Mouse (Mus musculus) hindbrain, embryonic 14.5 days (tissue): ENCODE data around the gene Atp11a. TPM values are rescaled to one million over a fixed set of nuclear protein-coding genes. Genes with fewer than 3 reads are reported as not detected.

ENCODE experiments used
- ATAC-seq: fragments of 200-750 bp; cut with Nextera tagmentation; 2 replicates; pipeline ENCODE4 v1.8.0; 2017; ENCODE audit warnings: moderate number of reproducible peaks, mild to moderate bottlenecking, moderate TSS enrichment, moderate library complexity; ENCODE audit not compliant: low FRiP score
- DNase-seq: peaks from one replicate; pipeline ENCODE4 v3.0.0-alpha.2; 2015; ENCODE audit warnings: low spot score
- H3K27ac ChIP-seq: fragments of 300-500 bp; sonication (generic); 2 replicates; pipeline ENCODE4 v1.5.1; 2014; ENCODE audit warnings: mild to moderate bottlenecking, moderate library complexity
- H3K27me3 ChIP-seq: fragments of 300-500 bp; sonication (generic); 2 replicates; pipeline ENCODE4 v1.6.1; 2014; ENCODE audit warnings: mild to moderate bottlenecking, low read length, mixed read lengths; ENCODE audit not compliant: control insufficient read depth, insufficient read depth
- H3K36me3 ChIP-seq: fragments of 300-500 bp; sonication (generic); replicated peaks from 2 replicates; pipeline ENCODE4 v1.6.1; 2014; ENCODE audit not compliant: control insufficient read depth, insufficient read depth
- H3K4me1 ChIP-seq: fragments of 300-500 bp; sonication (generic); replicated peaks from 2 replicates; pipeline ENCODE4 v1.6.1; 2014; ENCODE audit warnings: antibody characterized with exemption, low read length, mixed read lengths; ENCODE audit not compliant: control insufficient read depth, insufficient read depth
- H3K4me2 ChIP-seq: fragments of 300-500 bp; sonication (generic); replicated peaks from 2 replicates; pipeline ENCODE4 v1.6.1; 2014; ENCODE audit warnings: mild to moderate bottlenecking, moderate library complexity
- H3K4me3 ChIP-seq: fragments of 300-500 bp; sonication (generic); replicated peaks from 2 replicates; pipeline ENCODE4 v1.5.1; 2014; ENCODE audit warnings: mild to moderate bottlenecking, low read length
- H3K9ac ChIP-seq: fragments of 300-500 bp; sonication (generic); 2 replicates; pipeline ENCODE4 v1.6.1; 2014
- H3K9me3 ChIP-seq: fragments of 300-500 bp; sonication (generic); 2 replicates; pipeline ENCODE4 v1.6.1; 2016; ENCODE audit warnings: low read length; ENCODE audit not compliant: control insufficient read depth
- WGBS: fragments of 180-500 bp; shearing (Covaris S2); extraction: QIAGEN DNeasy Blood & Tissue Kit; methylation state at CpG from one replicate; pipeline ENCODE4 v1.1.7; 2014; 5-methylcytosine and 5-hydroxymethylcytosine counted together
- polyA plus RNA-seq: library from polyadenylated mRNA; unstranded; fragments of >200 nt; fragmentation: Nextera tagmentation; extraction: Ambion mirVana; gene quantifications from 2 replicates; pipeline ENCODE4 v1.2.1, GENCODE M21; 2014

Gene Atp11a
- polyA plus RNA-seq, 1 experiment from 2014 or later, result 14.8 TPM

DNA sequence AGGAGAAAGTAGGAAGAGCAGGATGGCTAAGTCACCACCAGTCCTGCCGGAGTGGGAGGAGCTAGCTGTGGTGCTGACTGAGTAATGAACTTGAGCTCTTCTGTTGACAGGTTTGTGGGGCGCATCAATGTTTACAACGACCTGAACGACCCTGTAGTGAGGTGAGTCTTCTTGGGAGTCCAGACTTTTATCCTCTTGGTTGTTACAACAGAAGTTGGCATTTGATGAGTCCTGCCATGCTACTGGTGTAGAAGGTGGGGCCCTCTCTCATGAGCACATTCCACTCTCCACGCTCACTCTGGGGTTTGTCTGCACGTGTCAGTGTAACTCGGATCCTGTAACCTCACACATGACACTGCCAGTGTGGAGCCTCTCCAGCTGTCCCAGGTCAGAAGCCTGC is 66.1 kb downstream of the Atp11a start:
- Histone ChIP-seq H3K9ac (no peak overlapping the region), H3K27ac (no peak overlapping the region), H3K4me2 (no peak overlapping the region), H3K4me1 (no peaks in the 10 kb centered on the region), H3K27me3 (no peaks in the 10 kb centered on the region), H3K9me3 (no peaks in the 10 kb centered on the region), H3K4me3 (no peak overlapping the region), H3K36me3 (peaks cover 67% of the 10 kb centered on the region)
- DNase-seq, result no peak
- ATAC-seq, result no peak
- WGBS, result 88% methylated on average over 7 of the region's 7 CpGs

DNA sequence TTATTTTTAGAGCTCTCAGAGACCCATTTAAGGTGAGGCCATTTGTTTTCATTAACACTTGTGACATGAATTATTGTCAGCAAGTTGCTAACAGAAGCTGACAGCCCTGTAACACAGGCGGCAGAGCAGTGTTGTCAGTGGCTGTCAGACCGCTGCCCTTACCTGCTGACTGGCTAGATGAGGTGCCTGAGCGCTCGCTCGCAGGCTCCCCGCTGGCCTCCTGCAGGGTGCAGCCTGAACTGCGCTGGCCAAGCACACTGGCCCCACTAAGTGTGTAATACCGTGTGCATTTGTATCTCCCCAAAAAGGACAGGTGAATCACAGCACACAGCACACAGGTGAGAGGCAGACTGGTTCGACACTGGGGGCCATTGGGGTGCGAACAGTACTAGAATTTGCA is 67.7 kb downstream of the Atp11a start:
- Histone ChIP-seq H3K9me3 (no peaks in the 10 kb centered on the region), H3K9ac (no peak overlapping the region), H3K4me2 (no peak overlapping the region), H3K4me1 (no peaks in the 10 kb centered on the region), H3K27ac (no peak overlapping the region), H3K27me3 (no peaks in the 10 kb centered on the region), H3K4me3 (no peak overlapping the region), H3K36me3 (peaks cover 77% of the 10 kb centered on the region)
- no peak for DNase-seq
- WGBS, result 44% methylated on average over 10 of the region's 10 CpGs
- no peak for ATAC-seq

DNA sequence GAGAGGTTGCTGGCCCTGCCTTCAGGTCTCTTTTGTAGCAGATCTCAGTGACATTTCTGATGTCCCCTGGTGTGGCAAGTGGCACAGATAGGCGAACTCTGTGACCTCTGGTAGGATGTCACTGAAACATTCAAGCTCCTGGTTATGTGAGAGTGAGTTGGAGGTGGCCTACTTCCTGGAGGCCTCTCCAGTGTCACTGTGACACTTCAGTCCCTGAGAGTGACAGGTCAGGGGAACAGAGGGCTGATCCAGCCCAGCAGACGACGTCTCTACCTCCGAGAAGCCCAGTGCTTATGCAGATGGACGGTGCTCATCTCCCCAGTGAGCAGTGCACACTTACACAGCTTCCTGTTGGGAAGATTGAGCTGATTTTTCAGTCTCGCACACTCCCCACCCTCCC is 68.4 kb downstream of the Atp11a start:
- 58% methylated on average over 6 of the region's 6 CpGs for WGBS
- Histone ChIP-seq H3K9me3 (no peaks in the 10 kb centered on the region), H3K4me3 (no peak overlapping the region), H3K27me3 (no peaks in the 10 kb centered on the region), H3K4me2 (no peak overlapping the region), H3K36me3 (peaks cover 79% of the 10 kb centered on the region), H3K27ac (no peak overlapping the region), H3K9ac (no peak overlapping the region), H3K4me1 (no peaks in the 10 kb centered on the region)
- no peak for ATAC-seq
- DNase-seq, result no peak

DNA sequence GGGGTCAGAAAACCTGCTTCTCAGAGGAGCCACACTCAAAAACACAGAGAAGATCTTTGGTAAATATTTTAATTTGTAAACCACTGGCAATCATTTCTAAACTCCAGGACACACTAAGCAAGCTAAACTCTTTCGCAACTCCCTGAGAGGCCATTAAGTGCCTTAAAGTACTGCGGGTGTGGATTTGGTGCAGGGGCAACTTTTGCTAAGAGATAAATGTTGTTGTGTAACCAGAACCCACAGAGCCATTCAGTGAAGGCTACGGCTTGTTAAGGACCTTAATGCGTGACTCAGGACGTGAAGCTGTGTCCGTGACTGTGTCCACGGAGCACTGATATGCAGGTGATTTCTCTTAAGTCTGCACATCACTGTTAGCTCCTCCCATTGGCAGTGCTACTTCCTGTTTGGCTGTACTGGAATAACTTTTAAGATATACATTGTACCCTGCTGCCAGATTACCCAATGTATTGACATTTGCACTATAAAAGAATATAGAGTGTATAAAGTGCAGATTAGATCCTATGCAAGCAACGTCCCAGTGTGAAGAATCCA is 68.9 kb downstream of the Atp11a start:
- WGBS, result 73% methylated on average over 8 of the region's 8 CpGs
- Histone ChIP-seq H3K4me3 (no peak overlapping the region), H3K36me3 (peaks cover 81% of the 10 kb centered on the region), H3K27ac (no peak overlapping the region), H3K4me1 (no peaks in the 10 kb centered on the region), H3K9ac (no peak overlapping the region), H3K9me3 (no peaks in the 10 kb centered on the region), H3K4me2 (no peak overlapping the region), H3K27me3 (no peaks in the 10 kb centered on the region)
- ATAC-seq, result no peak
- no peak for DNase-seq

DNA sequence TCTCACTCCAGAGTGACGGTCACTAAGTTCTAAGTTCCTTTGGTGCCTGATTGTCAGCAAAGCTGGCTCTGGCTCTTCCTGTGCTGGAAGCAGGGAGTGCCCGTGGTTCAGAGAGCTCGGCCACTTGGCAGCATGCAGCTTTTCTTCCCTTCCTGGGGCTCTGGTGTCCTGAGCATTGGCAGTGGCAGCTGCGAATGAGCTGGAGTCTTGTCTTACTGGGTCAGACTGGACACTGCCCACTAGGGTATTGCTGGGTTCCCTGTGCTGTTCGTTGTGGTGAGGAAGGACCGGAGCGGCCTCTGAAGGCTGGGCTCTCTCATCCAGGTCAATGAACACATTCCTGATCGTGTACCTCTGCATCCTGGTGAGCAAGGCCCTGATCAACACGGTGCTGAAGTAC is 70.3 kb downstream of the Atp11a start:
- Histone ChIP-seq H3K9me3 (no peaks in the 10 kb centered on the region), H3K4me2 (no peak overlapping the region), H3K4me1 (peaks cover 5% of the 10 kb centered on the region), H3K27me3 (no peaks in the 10 kb centered on the region), H3K4me3 (no peak overlapping the region), H3K27ac (no peak overlapping the region), H3K9ac (no peak overlapping the region), H3K36me3 (peaks cover 81% of the 10 kb centered on the region)
- DNase-seq, result no peak
- WGBS, result 88% methylated on average over 9 of the region's 9 CpGs
- ATAC-seq, result no peak

DNA sequence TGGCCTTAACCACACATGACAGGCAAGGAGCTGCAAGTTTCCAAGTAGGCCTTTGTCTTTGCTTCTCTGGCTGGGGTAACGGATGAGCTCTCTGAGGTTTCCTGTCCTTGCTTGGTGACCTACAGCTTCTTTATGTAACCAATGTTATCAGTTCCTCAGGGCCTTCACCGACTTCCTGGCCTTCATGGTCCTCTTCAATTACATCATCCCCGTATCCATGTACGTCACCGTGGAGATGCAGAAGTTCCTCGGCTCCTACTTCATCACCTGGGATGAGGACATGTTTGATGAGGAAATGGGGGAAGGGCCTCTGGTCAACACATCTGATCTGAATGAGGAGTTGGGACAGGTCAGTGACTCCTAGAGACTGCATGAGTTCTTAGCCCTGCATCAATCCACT is 71.5 kb downstream of the Atp11a start:
- H3K4me2 ChIP-seq, result no peak overlapping the region
- H3K36me3 ChIP-seq, result peaks cover 78% of the 10 kb centered on the region
- ATAC-seq (no peak), DNase-seq (no peak)
- WGBS, result 91% methylated on average over 6 of the region's 6 CpGs
- peaks cover 10% of the 10 kb centered on the region for H3K4me1 ChIP-seq
- no peak overlapping the region for H3K4me3 ChIP-seq
- H3K9ac ChIP-seq, result no peak overlapping the region
- H3K27ac ChIP-seq, result no peak overlapping the region
- no peaks in the 10 kb centered on the region for H3K27me3 ChIP-seq
- no peaks in the 10 kb centered on the region for H3K9me3 ChIP-seq

DNA sequence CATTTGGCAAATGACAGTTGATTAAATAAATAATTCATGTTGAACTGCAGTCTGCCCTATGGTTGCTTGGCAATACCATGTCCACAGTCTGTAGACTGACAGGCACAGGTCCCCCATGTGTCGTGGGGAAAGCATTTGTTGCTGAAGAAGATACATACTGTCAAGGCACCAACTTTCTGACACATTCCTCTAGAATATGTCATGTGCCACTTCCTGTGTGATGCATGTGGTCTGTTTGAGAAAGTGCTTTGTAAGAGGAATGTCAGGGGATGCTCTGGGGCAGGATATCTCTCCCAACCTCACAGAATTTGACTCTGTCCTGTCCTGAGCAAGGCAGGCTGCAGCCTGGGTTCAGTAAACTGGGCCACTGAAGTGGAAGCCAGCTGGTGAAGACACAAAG is 72.6 kb downstream of the Atp11a start:
- H3K27me3 ChIP-seq, result no peaks in the 10 kb centered on the region
- H3K9ac ChIP-seq, result no peak overlapping the region
- H3K9me3 ChIP-seq, result no peaks in the 10 kb centered on the region
- 29% methylated on average over 1 of the region's 1 CpGs for WGBS
- H3K27ac ChIP-seq, result no peak overlapping the region
- peaks cover 10% of the 10 kb centered on the region for H3K4me1 ChIP-seq
- ATAC-seq (no peak), DNase-seq (no peak)
- H3K4me2 ChIP-seq, result no peak overlapping the region
- no peak overlapping the region for H3K4me3 ChIP-seq
- peaks cover 78% of the 10 kb centered on the region for H3K36me3 ChIP-seq

DNA sequence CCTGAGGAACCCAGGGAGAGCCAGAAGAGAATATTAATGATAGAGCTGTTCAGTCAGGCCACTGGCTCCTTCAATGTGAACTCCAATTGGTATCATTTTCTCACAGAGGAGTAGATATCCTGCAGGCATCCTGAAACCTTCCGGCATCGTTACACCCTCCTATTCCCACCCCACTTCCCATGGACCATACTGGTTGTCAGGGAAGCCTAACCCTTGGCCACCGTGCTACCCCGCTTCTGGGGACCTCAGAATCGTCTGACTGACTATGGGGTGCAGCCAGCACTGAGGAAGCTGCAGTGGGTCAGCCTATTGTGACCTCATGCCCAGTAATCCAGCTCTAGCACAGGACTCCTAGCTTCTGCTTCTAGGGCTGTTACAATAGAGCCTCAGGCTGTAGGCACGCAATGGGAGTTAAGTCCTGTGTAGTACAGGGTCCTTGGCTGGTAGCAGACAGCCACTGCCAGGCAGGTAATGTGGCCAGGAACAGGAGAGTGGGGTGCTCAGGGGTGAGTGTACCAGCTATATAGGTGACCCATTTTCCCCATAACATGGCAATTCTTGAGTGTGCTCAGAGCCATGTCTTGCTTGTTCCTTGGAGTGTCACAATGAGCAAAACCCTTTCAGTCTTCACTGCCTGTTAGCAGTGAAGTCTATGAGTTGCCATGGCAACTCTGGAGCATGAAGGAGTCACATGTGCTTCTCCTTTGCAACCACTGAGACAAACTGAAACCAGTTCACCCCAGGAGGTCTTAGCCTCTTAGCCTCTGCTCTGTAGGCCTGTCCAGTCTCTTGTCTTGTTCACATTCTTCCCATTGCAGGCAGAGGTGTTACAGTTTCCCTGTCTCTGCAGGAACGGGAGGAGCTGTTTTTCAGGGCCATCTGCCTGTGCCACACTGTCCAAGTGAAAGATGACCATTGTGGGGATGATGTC is 75.1 kb downstream of the Atp11a start:
- no peaks in the 10 kb centered on the region for H3K27me3 ChIP-seq
- H3K9me3 ChIP-seq, result no peaks in the 10 kb centered on the region
- peaks cover 76% of the 10 kb centered on the region for H3K36me3 ChIP-seq
- H3K4me3 ChIP-seq, result no peak overlapping the region
- H3K4me2 ChIP-seq, result no peak overlapping the region
- H3K4me1 ChIP-seq, result peaks cover 10% of the 10 kb centered on the region
- peak overlapping the region; percentile 61; the same call in 1 of the 2 replicates for H3K27ac ChIP-seq
- DNase-seq (peak; percentile 28), ATAC-seq (peak; percentile 44; the same call in 1 of the 2 replicates)
- 62% methylated on average over 7 of the region's 7 CpGs for WGBS
- H3K9ac ChIP-seq, result no peak overlapping the region

DNA sequence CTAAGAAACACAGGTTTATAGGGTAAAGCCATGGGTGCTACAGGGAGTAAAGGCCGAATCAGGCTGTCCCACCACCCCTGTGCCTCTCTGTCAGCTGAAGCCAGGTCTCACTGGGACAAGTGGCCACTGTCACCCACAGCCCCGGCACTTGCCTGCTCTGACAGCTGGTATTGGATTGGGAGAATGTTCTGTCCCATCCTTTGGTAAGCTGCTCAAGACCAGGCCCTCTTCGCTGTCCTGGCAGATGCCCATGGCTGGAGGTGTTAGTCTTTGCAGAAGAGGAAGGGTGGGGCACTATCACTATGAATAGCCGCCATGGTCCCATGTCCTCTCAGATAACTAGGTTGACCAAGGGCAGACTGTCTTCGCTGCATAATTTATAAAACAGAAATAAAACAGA is 76.8 kb downstream of the Atp11a start:
- Histone ChIP-seq H3K4me1 (peaks cover 10% of the 10 kb centered on the region), H3K27me3 (no peaks in the 10 kb centered on the region), H3K27ac (no peak overlapping the region), H3K4me3 (no peak overlapping the region), H3K4me2 (no peak overlapping the region), H3K9ac (no peak overlapping the region), H3K9me3 (no peaks in the 10 kb centered on the region), H3K36me3 (peaks cover 75% of the 10 kb centered on the region)
- ATAC-seq (no peak), DNase-seq (no peak)
- 91% methylated on average over 5 of the region's 5 CpGs for WGBS
